Mouse (Mus musculus) MN1 (cell line): ENCODE measurements around the gene Hoxa13.

Experiments used
- DNase-seq: peaks from one replicate; pipeline ENCODE4 v3.0.0-alpha.2; 2016; ENCODE audit warnings: low spot score

The Hoxa13 gene

DNA sequence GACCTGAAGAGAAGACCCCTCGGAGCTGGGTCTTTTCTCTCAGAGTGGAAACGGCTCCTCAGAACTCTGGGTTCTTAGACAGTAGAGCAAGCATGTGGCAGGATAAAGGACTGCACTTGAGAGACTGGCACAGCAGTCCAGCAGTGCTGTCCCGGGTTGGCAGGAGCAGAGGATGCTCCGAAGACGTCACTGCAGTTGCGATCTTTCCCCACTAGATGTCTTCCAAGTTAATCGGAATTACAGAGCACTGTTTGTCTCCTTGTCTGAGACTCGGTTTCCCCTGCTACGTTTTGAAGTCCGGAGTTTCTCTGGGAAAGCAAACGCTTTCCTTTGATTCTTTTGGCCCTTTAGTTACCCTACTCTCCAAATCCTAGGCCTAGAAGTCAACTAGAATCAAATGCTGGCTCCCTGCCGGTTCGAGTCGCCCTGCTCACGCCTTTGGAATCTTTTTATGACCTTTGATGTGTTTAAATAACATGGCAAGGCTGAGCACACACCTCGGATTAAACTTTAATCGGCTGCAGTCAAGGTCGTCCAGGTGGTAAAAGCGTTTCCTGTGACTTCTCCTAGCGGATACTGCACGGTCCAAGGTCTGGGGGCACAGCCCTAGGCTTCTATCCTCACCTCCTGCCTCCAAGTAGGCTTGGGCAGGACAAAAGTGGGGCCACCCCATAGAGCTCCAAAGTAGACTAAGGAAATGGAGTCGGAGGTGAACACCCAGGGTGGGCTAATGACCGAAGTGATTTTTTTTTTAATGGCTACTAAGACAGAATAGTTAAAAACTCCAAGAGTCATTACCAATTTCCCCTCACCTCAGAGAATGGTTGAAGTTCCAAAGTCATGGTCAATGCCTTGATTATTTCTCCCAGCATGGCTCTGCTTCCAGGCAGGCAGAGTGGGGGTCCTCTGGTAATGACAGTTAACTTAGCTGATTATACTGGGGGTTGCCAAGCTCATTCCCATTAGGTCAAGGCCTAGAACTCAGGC lies 10.1 kb upstream of the Hoxa13 start:
- DNase-seq: peak; percentile 37

DNA sequence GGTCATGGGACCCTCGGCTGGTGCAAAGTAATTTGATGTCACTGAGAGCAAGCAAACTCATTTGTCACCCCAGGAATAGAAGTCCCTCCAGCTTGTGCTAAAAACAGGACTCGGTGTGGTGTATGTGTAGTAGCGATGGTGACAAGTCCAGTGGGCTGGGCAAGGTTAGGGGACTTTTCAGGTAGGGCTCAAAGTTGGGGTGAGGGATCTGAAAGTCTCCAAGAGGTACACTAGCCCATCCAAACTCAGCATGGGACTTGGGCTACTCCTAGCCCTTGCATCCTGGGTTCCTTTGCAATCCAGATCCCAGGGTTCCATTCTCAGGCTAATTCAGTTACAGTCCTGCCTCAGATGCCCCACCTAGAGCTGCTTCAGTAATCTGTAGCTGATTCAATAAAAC lies 8.1 kb upstream of the Hoxa13 start:
- DNase-seq: no peak

DNA sequence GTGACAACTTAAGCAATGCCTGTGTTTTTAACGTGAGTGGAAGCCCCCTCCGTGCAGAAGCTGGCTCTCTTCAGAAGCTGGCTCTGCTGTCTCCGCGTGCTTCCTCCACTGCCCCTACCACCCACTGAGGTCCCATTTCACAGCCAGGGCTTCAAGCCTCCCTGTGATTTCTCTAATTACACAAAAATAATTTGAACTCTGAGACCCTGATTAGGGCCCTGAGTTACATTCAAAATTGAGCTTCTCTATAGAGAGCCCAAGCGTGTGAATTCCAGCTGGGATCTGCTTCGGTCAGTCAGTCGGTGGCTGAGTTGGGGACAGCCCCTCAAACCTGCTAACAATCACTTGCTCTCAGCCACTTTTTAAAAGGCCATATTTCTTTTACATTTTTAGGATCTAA lies 7.7 kb upstream of the Hoxa13 start:
- DNase-seq: no peak

DNA sequence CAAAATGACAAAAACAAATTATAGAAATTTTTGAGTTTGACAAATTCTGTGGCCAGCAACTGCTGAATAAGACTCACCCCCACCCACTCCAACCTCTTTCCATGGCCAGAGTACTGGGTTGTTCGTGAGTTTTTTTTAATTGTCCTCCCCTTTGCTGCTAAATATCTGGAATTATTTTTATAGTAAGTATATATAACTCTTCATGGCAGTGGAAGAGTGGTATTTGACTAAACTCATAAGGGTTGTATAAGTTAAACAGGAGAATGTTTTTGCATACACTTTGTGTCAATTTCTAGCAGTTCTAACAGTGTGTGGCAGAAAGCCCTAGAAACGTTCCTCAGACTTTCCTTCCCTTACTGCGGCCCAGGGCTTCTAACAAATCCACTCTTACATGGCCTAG lies 7.0 kb upstream of the Hoxa13 start:
- no peak for DNase-seq

GRCm38 (mm10) chr6:52267221-52267620 lies 6.5 kb upstream of the Hoxa13 start:
- no peak for DNase-seq

- DNase-seq: no peak
Observed at GRCm38 (mm10) chr6:52266666-52266985, 5.9 kb upstream of the Hoxa13 start.

DNA sequence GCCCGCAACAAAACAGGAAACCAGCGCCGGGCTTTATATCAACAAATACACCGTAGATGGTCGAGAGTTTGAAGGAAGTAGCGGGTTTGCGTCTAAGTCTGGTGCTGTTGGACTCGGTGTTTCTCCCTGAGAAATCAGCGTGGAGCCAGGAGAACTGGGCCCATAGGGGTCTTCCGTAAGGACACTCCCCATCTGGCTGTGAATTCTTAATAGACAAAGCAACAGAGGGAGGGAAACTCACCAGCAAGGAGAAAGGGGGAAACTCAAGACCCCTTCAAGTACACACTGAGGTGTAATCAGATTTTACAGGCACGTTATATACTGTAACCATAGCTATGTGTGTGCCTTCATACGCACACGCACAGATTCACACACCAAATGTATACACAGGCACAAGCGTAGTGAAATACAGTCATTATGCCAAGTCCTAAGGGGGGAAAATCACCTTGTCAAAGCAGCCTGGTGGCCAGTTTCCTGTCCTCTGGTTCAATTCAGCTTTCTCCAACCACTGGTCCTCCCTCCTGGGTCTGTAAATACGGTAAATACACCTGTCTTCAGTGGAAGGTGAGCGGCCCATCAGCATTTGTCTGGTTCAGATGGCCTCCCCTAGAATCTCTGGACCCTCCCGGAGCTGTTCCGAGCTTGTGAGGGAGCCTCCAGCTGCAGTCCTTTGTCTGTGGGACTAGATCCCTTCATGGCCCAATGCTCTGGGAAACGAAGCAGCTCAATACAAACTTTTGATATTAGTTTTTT lies 5.4 kb upstream of the Hoxa13 start:
- DNase-seq: no peak

DNA sequence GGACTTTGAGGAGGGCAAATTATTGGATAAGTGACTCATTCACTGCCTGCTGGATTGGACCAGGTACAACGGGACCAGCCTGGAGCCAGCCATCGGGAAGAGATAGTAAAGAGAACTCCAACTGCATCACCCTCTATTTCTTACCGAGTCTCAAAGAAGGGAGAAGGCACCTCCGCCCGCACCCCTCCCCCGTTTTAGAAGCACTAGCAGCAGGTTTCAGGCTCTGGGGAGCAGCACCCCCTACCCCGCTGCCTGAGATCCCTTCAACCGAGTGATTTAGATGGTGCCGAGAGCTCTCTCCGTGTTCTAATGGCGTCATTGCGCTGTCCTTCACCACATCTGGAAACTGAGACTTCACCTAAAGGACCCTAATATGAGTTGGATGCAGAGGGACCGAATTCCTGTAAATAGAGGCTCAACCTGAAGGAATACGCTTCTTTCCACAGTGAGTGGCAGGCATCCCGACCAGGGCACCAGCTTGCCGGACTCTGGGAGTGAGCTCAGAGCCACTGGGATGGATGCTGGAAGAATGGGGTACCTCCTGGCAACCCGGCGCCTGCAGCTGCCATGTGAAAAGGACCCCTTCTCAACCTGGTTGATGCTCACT lies 4.7 kb upstream of the Hoxa13 start:
- DNase-seq: no peak

DNA sequence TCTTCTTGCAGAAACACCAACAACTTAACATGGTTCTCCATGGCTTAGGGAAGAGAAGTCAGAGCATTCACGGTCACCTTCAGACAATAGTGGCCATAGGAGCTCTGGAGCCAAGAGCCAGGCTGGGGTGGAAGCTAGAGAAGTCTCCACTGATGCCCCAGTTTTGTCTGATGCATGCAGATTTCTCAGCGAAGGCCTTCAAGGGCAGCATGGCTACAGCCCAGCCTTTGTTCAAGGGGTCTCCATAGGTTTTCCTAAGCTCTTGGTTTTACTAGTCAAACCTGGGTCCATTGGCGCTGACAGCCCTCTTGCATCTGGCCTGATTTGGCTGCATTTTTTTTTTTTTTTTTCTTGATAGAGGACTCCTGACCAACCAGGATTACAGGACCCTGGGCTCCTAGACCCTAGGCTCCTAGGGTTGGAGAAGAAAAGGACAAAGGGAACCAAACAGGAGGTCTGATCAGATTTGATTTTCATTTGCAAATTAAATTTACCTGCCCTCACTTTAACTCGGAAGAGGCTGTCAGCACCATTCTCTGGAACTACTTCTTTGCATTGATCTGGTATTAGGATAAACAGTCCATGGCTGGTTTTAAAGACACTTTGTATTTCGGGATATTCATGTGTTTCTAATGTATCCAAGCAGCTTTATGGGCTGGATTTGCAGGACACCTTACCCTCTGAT lies 3.6 kb upstream of the Hoxa13 start:
- no peak for DNase-seq

DNA sequence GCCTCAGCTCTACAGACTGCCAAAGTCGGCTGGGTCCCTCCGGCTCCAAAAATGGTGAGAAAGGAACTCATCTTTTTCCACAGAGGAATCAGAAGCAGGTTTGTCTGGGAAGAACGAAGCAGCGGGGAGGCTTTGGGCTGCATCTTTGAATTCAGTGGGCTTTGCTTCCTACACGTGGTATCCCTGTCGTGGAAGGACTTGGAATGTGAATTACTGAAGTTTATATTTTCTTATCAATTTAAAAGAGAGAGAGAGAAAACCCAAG lies 2.6 kb upstream of the Hoxa13 start:
- DNase-seq: no peak

GRCm38 (mm10) chr6:52262463-52263320 lies 2.0 kb upstream of the Hoxa13 start:
- DNase-seq: no peak

GRCm38 (mm10) chr6:52261751-52262462 lies 1.2 kb upstream of the Hoxa13 start:
- DNase-seq: no peak

DNA sequence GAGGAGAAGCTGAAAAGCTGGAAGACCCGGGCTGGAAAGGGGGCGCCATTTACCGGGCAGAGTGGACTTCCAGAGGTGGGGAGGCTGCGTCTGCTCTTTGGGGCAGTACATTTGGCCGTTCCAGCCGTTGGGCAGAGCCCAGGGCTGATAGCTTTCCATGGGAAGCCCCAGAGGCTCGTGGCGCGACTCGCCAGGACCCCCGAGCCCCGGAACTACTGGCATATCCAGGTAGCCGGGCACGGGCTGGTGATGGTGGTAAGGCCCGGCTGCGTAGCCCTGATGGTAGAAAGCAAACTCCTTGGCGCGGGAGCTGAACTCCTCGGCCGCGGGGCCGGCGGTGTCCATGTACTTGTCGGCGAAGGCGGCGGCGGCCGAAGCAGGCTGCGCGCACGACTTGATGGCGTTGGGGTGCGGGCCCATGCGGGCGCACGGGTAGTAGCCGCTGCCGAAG lies 844 bp downstream of the Hoxa13 start:
- DNase-seq: no peak

DNA sequence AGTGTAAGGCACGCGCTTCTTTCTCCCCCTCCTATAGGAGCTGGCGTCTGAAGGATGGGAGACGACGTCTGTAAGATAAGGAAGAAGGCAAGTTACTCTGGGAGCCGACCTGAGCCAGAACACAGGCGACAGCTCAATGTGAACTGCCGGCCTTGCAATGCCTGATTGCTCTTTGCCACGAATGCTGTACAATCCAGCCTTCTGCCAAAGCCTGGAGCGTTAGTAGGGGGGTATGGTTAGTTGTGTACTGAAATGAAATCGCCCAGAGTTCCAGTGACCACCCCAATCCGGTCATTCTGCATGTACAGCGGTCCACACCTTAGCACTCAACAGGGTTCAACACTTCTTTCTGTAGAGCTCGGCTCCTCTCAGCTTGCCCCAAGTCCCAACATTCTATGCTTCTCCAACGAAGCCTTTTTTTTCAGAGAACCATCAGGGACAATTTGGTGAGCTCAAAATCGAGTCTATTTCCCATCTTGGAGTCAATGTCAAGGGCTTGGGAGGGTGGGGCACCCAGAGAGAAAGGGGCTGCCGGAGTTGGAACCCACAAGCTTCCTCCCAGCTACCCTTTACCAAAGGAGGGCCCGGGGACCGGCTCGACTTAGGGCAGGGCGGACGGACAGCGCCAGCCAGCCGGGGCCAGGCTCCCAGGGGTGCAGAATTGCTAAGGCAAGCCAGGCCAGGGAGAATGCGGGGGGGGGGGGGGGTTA lies 1.4 kb downstream of the Hoxa13 start:
- no peak for DNase-seq

DNA sequence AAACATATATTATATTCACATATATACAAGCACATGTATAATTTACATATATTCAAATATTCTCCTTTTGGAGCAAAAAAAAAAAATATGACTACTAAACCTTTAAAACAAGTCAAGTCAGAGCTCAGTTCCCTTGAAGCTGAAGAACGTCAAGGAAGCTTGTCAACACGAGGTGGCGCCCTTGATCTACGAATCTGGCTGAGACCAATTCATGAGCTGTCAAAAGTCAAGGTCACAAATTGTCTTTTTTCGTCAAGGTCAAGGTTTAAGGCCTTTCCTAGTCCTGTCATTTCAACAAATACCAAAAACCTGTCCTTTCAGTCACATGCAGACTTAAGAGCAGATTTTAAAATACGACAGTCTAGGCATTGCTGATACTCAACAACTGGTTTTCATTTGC lies 3.7 kb downstream of the Hoxa13 start:
- DNase-seq: peak; percentile 56

- DNase-seq: no peak
Observed at GRCm38 (mm10) chr6:52253511-52254500, 6.9 kb downstream of the Hoxa13 start.

- DNase-seq: no peak
Observed at GRCm38 (mm10) chr6:52252775-52253376, 7.8 kb downstream of the Hoxa13 start.

DNA sequence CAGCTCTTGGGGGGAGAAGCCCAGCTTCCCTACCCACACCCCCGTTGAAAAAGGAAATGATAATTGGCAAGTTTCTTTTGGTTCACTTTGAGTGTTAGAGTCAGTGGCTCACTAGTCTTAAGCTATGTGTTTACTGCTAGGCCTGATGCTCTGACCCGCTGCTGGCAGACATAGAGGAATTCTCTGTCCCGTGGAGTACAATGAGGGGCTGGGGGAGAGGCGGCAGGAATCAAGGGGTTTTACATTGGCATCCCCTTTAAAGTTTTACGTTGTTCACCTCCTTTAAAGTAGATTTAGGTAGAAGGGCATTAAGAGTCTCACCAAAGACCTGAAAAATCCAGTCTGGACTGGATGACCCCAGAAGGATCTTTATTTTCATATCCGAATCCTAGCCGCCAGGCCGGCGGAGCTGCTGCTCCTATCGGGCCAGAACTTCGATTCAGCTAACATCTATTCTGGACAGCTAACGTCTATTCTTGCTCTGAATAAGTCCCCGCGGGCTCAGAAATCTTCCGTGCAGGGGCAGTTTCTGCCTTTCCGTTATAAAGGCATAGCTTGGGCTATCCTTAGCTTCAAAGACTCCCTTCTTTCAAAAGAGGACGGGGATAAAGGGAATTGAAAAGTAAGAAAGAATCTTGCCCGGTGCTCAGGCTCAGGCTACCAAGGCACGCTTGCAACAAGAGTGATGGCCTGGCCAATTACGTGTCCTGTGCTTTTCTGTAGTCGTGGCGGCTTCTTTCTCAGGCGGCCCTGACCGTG lies 8.5 kb downstream of the Hoxa13 start:
- DNase-seq: no peak
